Mouse (Mus musculus): ENCODE measurements at regions not wholly inside any gene's neighbourhood (a gene's known extent, or its start where the extent isn't known, plus 50 kb on each side); places are given as distances from the start of the nearest gene placed in this dataset.
A peak's percentile ranks its signal among the peaks of the same experiment; 100 is the strongest.

DNA sequence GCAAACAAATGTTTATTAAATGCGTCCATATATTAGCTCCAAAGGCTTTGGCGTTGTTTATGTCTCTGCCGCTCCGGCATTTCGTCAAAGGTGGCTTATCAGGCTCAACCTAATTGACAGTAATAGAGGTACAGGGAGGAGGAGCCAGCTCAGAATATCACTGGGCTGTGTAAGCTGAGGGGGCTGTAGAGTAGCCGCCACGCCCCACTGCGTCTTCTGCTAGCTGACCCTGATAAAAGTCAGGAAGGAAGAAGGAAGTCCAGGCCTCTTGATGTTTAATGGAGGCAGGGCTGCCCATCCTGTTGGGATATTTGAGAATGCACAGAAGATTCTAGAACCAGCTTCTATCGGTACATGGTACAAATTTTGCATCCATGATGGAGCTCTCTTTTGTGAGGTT lies 175.2 kb upstream of the Zfp507 start:
- no peak for DNase-seq (ENCODE audit: low read depth)

DNA sequence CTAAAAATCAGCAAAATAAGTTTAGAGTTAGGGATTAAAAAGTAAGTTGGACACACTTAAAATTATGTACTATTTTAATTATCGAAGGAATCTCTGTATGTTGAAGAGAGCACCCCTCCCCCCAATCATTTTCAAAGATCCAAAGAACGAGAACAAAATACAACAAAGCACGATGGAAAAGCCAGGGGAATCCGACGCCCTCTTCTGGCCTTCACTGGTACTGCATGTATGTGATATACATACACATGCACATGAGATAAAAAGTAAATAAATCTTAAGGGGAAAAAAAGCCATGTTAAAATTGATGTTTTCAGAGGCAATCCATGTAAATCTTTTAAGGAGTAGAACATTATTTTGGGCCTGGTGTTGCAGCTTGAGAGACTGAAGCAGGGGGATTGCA lies 155.9 kb upstream of the Zfp507 start:
- DNase-seq (ENCODE audit: low read depth), result no peak

DNA sequence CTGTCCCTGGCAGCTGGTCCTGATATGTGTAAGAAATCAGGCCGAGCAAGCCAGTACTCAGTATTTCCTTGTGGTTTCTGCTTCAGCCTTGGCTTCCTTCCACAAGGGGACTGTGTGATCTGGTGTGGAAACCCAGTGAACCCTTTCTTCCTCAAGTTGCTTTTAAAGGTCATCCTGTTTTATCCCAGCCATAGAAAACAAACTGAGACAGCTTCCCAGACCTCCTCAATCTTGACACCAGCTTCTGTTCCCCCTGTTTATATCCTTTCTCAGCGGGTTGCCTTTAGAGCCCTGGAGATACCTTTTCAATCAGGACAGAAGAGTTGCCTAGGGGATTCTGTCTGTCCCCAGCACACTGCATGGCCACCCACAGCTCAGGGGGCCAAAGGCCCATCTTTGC lies 155.2 kb upstream of the Zfp507 start:
- no peak for DNase-seq (ENCODE audit: low read depth)

DNA sequence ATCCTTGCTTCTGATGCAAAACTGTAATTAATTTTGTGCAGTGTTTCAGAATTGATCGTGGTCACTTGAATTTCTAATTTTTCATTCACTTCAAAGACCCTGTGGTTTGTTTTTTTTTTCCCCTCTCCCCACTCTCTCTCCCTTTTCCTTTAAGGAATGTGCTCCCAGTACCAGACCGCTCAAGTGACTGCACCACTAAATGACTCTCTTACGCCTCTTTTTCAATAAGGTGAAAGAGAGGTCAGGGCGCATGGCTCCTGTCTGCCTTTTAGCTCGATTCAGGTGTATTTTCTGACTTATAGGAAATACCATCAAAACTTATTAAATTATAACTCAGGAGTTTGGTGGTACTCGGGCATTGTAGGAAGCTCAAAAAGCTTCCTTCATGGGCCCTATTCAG lies 146.0 kb upstream of the Zfp507 start:
- no peak for DNase-seq (ENCODE audit: low read depth)

DNA sequence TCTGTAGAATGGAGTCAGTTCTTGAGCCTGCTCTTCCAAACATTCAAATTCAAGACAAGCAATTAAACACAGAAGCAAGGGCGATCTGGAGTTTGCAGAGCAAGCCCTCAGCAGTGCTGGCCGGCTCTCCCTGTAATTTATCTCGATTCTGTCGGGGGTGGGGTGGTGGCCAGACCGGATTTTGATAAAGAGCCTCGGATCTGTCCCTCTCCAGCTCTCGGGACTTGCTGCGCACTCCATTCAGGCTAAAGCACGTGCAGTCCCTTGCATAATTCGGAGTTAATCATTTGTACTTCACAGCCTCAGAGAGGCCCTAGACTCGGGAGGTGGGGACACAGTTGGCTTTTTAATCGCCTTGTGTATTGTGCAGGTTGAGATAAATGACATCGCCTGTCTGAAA lies 145.6 kb upstream of the Zfp507 start:
- DNase-seq (ENCODE audit: low read depth), result no peak

DNA sequence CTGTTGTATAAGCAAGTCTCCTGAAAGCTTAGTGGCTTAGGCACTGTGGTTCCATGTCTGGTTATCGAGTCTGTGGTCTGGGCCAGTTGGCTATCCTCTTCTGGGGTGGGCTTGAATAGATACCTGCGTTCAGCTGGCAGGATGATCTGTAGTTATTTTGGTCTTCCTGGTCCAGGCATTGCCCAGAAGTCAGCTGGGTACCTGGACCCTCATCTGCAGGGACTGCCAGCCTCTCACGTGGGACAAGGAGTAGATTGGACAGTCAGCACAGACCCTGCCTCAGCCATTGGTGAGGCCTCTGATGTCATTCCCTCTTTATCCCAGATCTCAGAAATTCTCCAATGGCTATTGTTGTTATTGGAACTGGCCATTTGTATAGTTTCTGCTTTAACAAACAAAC lies 138.3 kb upstream of the Zfp507 start:
- DNase-seq (ENCODE audit: low read depth), result no peak

DNA sequence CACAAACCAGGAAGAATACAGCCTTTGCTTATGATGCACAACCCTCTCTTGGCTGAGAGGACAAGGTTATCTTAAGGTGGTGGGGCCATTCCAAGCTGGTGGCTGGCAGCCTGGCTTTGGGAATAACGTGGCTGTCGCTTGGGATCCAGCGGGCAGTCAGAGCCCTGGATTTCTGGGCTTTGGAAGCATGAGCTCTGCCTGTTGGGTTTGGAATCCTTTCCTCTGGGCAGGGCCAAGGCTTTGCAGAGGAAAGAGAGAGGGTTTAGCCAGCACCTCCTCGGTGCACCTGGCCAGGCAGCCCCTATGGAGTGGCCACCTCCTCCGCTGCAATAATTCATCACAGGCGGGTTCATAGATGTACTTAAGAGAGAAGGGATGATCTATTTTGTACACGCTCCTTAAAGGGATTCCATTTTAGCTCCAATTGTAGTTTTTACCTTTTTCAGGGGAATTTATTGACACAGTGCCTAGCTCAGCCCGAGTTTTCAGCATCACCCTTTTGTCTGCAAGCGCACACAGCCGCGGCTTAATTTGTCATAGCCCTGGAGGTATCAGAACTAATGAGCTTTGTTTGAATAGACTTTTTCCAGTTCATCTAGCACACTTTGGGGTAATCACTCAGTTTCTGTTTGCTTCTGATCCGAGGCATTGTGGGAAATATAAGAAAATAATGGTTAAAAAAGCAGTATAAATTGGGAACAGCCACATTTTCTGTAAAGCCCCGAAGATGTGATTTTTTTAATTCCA lies 135.5 kb upstream of the Zfp507 start:
- no peak for DNase-seq (ENCODE audit: low read depth)

DNA sequence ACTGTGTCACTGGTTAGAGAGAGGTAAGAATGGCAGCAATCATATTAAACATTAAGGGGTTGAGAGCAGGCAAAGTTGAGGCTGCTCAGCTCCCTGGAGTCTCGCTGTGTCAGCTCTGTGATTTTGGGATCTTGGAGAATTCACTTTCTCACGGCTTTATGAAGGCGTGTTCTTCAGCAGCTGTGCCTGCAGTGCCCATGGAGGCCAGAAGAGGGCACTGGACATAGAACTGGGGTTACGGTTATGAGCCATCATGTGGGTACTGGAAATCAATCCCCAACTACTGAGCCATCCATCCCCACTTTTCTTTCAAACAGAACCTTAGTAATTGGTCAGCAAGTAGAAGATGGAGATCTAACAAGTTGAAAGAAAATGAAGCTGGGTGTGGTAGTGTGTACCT lies 123.9 kb upstream of the Zfp507 start:
- DNase-seq (ENCODE audit: low read depth), result no peak

DNA sequence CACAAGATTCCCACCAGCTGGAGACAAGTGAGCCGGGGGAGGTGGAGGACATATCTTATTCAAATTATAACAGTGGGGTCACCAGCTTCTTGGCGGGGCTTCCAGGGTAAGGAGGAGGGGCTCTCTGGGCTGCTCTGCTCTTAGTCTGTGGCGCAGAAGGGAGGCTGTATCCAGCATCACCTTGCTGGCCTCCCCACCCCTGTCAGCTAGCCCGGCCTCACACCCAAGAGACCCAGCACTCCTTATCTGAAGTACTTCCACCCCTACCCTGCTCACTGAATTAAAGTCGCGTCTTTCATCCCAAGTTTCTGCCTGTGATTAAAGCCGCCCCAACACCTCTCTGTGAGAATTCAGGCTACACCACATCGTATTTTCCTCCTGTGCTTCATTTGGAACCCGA lies 119.8 kb upstream of the Zfp507 start:
- no peak for DNase-seq (ENCODE audit: low read depth)

DNA sequence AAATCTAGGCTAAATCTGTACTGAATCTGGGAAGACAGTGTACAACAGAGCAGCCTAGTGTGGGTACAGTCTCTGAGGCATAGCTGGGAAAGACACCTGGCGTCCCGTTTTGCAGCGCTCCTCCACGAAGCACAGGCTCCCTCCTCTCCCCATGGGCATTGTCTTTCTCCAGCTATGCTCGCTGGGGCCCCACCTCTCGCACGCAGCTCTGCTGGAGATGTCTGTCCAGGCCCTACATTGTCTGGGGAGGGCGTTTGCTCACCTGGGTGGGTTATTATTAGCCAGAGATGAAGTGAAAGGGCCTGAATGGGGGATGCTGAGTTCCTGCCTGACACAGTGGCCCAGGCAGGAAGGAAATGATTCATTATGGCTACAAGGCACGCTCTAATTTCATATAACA lies 118.1 kb upstream of the Zfp507 start:
- DNase-seq (ENCODE audit: low read depth), result no peak

DNA sequence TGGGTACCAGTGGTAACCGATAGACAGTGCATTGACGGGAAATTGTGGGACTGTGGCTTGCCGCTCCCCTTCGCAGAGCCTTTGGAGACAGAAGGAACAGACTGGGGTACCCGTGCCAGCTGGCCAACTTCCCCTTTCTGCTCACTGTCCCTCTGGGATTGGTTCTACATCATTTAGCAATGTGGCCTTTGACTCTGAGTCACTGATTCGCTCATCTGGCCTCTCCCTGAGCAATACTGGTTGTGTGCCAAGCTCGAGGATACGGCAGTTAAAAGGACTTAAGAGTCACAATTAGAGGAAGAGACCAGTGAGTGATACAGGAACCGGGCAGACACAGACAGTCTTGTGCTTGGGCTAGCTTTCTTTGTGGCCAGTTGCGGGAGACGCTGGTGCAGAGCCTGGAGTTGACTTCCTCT lies 117.4 kb upstream of the Zfp507 start:
- no peak for DNase-seq (ENCODE audit: low read depth)

DNA sequence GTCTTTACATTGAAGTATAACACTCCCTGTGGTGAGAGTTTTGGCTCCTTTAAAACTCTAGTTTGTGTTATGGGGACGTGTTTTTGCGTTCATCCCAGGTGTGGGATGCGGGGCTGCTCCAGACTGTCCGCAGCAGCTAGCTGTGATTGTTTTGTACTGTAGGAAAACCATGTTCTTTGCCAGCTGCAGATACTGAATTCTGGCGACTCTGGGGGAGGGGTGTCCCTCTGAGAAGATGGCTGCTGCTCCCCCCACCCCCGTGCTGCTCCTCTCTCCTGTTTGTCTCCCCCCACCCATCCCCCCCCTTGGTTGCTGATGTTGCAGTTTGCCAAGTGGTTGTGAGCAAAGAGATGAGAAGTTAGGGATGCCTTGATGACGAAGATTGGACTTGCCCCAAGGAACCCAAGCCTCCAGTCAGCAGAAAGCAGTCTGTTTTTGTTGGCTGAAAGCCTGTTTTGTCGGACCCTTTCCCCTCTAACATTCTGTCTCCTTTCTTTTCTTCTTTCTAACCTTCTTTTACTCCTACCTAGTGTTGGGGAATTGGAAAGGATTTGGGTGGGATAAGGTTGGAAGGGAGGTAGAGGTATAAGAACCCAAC lies 107.4 kb upstream of the Zfp507 start:
- no peak for DNase-seq (ENCODE audit: low read depth)

DNA sequence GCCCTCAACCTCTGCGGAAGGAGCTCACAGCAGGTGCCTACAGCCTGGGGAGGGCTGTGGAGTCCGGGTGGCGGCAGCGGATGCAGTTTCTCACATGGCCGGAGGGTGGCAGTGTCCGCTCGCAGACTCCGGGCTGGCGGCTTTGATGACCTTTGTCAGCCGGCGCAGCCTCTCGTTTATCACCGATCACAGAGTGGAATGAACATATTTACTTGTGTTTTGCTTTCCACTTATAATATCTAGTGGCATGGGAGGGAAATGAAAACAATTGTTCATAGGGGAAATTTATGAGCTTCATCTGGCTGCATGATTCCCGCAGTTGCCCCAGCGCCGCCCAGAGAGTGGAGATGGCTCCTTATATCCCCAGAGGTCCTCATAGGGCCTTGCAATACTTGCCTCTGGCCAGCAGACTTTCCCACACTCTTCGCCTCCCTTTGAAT lies 99.2 kb upstream of the Zfp507 start:
- peak; percentile 39 for DNase-seq (ENCODE audit: low read depth)

DNA sequence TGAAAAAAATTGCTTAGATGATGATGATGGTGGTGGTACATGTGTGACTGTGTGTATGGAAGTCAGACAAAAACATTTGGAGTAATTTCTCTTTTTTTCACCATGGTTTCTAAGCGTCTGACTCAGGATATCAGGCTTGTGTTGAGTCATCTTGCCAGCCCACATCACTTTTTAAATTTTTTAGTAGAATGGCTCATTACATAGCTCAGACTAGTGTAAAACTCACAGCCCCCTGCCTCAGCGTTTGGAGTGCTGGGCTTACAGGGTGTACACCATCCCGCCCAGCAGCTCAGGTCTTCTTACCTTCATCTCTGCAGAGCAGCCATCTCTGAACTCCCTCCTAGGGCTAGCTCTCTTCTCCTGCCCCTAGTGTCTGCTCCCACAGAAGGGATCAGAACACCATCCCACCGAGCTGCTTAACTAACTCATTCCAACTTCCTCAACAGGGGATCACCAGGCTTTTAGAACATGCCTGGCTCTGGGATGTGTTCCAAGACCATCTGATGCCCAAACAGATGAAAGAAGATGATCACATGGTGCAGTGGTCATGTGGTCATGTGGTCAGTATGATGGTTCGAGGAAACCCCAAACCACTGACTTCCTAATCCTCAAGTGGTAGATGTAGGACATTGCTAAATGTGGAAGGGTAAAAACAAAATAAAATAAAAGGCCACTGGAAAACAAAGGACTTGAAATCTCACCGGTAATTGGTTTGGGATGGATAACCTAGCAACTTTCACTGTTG lies 96.1 kb upstream of the Zfp507 start:
- DNase-seq (ENCODE audit: low read depth), result no peak

DNA sequence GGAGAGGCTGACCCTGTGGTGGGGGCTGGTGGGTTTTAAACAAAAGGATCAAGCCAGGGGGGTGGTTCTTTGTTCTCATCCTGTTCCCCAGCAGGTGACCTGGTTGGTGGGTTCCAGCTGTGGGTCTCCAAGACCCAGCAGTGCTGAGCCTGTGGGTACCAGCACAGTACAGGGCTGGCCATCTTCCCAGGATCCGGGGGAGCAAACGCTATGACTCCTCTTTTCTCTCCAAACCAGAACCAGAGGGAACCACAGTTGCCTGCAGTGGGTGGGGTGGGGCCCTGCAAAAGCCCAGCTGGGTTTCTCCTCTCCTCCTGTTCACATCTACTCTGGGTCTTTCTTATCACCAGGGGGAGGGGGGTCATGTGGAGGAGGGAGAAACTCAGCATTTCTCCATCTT lies 90.5 kb upstream of the Zfp507 start:
- DNase-seq (ENCODE audit: low read depth), result no peak

DNA sequence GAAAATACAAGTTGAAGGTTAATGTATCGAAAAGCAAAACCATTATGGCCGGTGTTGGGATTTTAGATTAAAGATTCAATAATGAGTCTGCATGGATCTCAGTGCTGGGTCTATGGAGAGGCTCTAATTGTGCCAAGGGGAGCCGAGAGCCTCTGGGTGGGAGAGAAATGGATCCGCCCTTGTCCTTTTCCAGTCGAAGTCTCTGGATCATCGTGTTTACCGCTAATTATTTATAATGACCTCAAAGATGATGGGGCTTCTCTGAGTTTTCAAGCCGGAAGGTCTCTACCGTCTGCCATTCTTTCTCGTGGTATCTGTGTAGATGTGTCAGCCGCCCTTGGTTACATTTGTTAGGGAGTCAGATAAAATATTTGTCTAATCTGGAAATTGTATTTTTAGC lies 83.2 kb upstream of the Zfp507 start:
- DNase-seq (ENCODE audit: low read depth), result no peak

DNA sequence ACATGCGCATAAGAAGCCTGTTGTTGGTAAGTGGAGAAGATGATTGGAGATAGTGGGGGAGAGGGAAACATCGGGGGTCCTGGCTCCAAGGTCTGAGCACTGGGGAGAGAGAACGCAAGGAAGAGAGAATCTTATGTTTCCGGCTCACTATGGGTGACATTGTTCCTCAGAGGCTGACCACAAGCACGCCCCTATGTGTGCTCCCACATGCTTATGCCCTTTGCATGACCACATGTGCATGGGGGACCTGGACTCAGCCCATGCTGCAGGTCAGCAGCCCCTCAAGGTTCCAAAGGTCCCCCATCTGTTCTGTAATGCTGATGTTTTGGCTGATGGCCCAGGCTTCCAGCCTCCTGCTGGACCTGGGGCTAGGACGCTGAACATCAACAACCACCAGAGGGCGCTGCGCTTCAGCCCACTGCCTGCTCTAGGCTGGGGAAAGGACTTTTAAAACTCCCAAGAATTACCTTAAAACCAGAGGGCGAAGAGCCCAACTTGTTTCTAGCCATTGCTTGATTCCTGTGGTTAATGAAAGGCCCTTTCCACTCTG lies 77.0 kb upstream of the Zfp507 start:
- peak; percentile 7 for DNase-seq (ENCODE audit: low read depth)

DNA sequence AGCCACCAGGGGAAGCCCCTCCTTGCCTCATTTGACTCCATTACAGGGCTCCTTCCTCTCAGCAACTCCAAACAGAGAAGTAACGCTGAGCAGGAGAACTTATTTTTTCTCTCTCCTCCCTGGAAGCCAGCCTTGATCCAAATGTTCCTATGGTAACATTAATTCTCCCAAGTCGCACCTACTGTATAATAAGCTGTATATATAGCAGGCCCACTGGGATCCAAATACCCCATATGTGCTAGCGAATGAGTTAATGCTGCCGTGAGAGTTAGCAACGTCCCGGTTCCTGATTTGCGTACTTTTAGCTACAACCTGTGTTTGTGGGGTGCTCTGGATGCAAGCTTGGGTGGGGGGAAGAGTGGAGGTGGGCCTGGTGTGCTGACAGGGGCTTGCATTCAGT lies 75.4 kb upstream of the Zfp507 start:
- no peak for DNase-seq (ENCODE audit: low read depth)

DNA sequence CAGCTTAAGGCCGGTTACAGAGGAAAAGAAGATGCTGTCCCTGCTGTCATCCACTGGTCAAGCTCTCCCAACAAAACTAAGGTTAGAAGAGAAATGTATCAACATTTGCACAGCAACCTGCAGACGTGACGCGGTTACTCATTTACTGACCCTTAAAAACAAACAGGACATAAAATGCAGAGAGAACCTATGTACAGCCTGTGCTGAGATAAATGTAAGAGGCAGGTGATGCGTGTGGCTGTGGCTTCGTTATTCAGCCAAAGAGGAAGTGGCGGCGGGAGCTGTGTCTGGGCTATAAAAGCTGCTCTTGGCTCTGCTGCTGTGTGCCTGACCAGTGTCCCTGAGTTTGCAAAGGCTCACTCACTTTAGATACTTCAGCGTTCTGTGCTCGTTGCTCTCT lies 58.2 kb upstream of the Zfp507 start:
- DNase-seq (ENCODE audit: low read depth), result no peak

DNA sequence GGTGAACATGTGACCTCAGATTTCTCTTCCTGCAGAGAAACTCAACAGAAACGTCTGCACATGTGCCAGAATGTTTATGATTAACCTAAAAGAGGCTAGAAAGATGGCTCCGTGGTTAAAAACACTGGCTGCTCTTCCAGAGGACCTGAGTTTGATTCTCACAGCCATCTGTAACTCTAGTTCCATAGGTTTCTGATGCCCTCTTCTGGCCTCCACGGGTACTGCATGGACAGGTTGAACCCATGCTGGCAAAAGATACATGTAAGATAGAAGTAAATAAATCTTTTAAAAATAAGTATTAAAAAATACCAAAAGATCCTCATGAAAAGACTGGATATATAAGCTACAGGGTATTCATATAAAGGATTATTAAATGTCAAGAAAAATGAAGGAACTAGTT lies 56.8 kb upstream of the Zfp507 start:
- DNase-seq (ENCODE audit: low read depth), result peak; percentile 23

DNA sequence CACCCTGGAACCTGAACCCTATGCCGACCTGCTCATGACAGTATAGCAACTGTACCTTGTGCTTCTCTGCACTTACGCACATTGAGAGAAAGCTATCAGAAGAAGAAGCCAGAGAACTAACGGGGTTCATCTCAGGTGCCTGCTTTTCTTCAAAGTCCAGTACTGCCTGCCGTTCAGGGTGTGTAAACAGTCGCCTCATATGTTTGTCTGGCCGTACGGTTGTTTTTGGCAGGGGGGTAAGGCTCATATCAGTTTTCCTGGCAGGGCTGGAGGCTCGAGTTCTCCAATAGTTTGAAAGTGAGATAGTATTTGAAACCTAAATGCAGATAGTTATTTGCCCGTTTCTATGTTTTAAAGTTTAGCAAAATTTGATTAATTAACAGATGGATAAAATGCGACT lies 54.9 kb upstream of the Zfp507 start:
- no peak for DNase-seq (ENCODE audit: low read depth)

All from naive thymus-derived CD4-positive, alpha-beta T cell, adult 2 months (primary cell).